28 mouse cellular contexts compared by ENCODE assay signal in the genomic region with DNA sequence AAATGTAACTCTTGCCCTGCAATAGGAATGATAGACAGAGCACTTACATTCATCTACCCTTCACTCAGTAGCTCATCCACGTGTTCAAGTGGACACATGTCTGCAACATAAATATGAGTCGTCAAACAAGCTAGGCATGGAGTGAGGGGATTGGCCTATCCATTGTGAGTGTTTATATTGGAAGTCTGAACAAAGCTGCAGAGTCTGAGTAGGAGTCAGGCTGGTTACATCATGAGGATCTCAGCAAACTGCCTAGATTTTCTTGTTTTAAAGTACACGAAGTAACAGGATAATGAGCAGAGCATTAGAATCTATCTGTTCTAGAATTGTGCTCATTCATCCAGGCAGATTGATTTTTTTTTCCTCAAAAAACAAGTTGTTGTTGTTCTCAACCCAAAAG. TPM values are rescaled to one million over a fixed set of nuclear protein-coding genes. Genes with fewer than 3 reads are reported as not detected.
DNase-seq lines count a peak whose midpoint lies in the region; ATAC-seq lines count a peak whose summit lies in the region.
"Had no signal": no experiment of that assay in that cellular context is flagged by ENCODE, and none has a peak within 500 bp of the region (broad histone marks: within the 10 kb centered on the region; RNA-seq: fewer than 3 reads in every experiment).

No protein-coding gene starts in this region.

- H3K36me3 ChIP-seq in heart, embryonic 11.5 days (ENCODE audit: control insufficient read depth, insufficient read depth, low read length): no peaks in the 10 kb centered on the region
- no peaks in the 10 kb centered on the region for H3K36me3 ChIP-seq in midbrain, embryonic 11.5 days (ENCODE audit: control insufficient read depth, insufficient read depth, low read length)
- H3K36me3 ChIP-seq: embryonic facial prominence, embryonic 12.5 days; forebrain, embryonic 12.5 days; forebrain, embryonic 15.5 days had no signal

- no peak overlapping the region for H3K4me2 ChIP-seq in heart, embryonic 11.5 days
- H3K4me2 ChIP-seq in midbrain, embryonic 11.5 days: no peak overlapping the region
- H3K4me2 ChIP-seq: embryonic facial prominence, embryonic 12.5 days; embryonic facial prominence, embryonic 15.5 days; forebrain, embryonic 12.5 days; forebrain, embryonic 15.5 days; heart, embryonic 13.5 days; hindbrain, embryonic 14.5 days had no signal

- no peak for ATAC-seq in heart, embryonic 11.5 days (replicated peaks; ENCODE audit: insufficient number of reproducible peaks, low FRiP score, low TSS enrichment)
- ATAC-seq in midbrain, embryonic 11.5 days (ENCODE audit: low FRiP score): no peak
- ATAC-seq: CD4-positive, CD25-positive, alpha-beta regulatory T cell, adult 4 months; forebrain, embryonic 15.5 days; hindbrain, postnatal 0 days; inflammation-experienced regulatory T-cells, adult 6 months; intestine, embryonic 16.5 days had no signal

- no peak overlapping the region for H3K9ac ChIP-seq in heart, embryonic 11.5 days (ENCODE audit: low read depth, low read length)
- H3K9ac ChIP-seq in midbrain, embryonic 11.5 days (ENCODE audit: low read length): no peak overlapping the region
- H3K9ac ChIP-seq: embryonic facial prominence, embryonic 12.5 days; embryonic facial prominence, embryonic 15.5 days; forebrain, embryonic 12.5 days; forebrain, embryonic 15.5 days; heart, embryonic 13.5 days; hindbrain, embryonic 14.5 days had no signal

- H3K9me3 ChIP-seq in heart, embryonic 11.5 days (replicated peaks; ENCODE audit: control insufficient read depth, low read length): no peaks in the 10 kb centered on the region
- H3K9me3 ChIP-seq in midbrain, embryonic 11.5 days (ENCODE audit: control insufficient read depth, low read length): no peaks in the 10 kb centered on the region
- H3K9me3 ChIP-seq: embryonic facial prominence, embryonic 12.5 days; embryonic facial prominence, embryonic 15.5 days; forebrain, embryonic 12.5 days; forebrain, embryonic 15.5 days; heart, embryonic 13.5 days had no signal

- WGBS in heart, embryonic 11.5 days (ENCODE audit: insufficient replicate concordance): 65% methylated on average over 3 of the region's 3 CpGs
- 85% methylated on average over 3 of the region's 3 CpGs for WGBS in midbrain, embryonic 11.5 days

- H3K4me3 ChIP-seq in heart, embryonic 11.5 days (ENCODE audit: low read depth, low read length): no peak overlapping the region
- no peak overlapping the region for H3K4me3 ChIP-seq in midbrain, embryonic 11.5 days (ENCODE audit: low read depth, low read length)
- H3K4me3 ChIP-seq: embryonic facial prominence, embryonic 12.5 days; embryonic facial prominence, embryonic 15.5 days; forebrain, embryonic 12.5 days; forebrain, embryonic 15.5 days; heart, embryonic 13.5 days had no signal

- peak; percentile 19 for DNase-seq in heart, adult 11 months
- peak; percentile 4 for DNase-seq in right cerebral cortex, adult 18-20 months
- no peak for DNase-seq in right cerebral cortex, postnatal 10 days (ENCODE audit: low spot score in 2 of 2)
- peak; percentile 30 for DNase-seq in fat pad, adult 2 months (ENCODE audit: extremely low read depth, low read depth, low spot score)
- no peak for DNase-seq in midbrain, embryonic 11.5 days (ENCODE audit: low spot score, missing footprints)
- DNase-seq in lung, adult 18-20 months: no peak
- DNase-seq: adrenal gland, adult 2 months; adrenal gland, postnatal 14 days; cerebellum, adult 18-20 months; cerebellum, adult 9-10 months; cerebellum, postnatal 14 days; gastrocnemius, postnatal 10 days; gastrocnemius, postnatal 36 days; heart, adult 18-20 months; heart, postnatal 14 days; heart, postnatal 4 days had no signal

- H3K27me3 ChIP-seq in heart, embryonic 11.5 days (ENCODE audit: control insufficient read depth, insufficient read depth, low read length): no peaks in the 10 kb centered on the region
- H3K27me3 ChIP-seq in midbrain, embryonic 11.5 days (ENCODE audit: control insufficient read depth, insufficient read depth, low read length): no peaks in the 10 kb centered on the region
- H3K27me3 ChIP-seq: embryonic facial prominence, embryonic 12.5 days; embryonic facial prominence, embryonic 15.5 days; forebrain, embryonic 12.5 days; forebrain, embryonic 15.5 days; heart, embryonic 13.5 days had no signal

- no peak overlapping the region for H3K27ac ChIP-seq in heart, embryonic 11.5 days (ENCODE audit: low read depth, low read length)
- no peak overlapping the region for H3K27ac ChIP-seq in midbrain, embryonic 11.5 days (ENCODE audit: low read depth, low read length)
- H3K27ac ChIP-seq: embryonic facial prominence, embryonic 12.5 days; embryonic facial prominence, embryonic 15.5 days; forebrain, embryonic 12.5 days; forebrain, embryonic 15.5 days; heart, embryonic 13.5 days; hindbrain, embryonic 14.5 days; hindbrain, postnatal 0 days had no signal

- H3K4me1 ChIP-seq in heart, embryonic 11.5 days (ENCODE audit: control insufficient read depth, insufficient read depth, low read length): no peaks in the 10 kb centered on the region
- H3K4me1 ChIP-seq in midbrain, embryonic 11.5 days (ENCODE audit: control insufficient read depth, insufficient read depth, low read length): peaks cover 4% of the 10 kb centered on the region
- H3K4me1 ChIP-seq: embryonic facial prominence, embryonic 12.5 days; embryonic facial prominence, embryonic 15.5 days; forebrain, embryonic 15.5 days; heart, embryonic 13.5 days had no signal

RNA-seq across cellular contexts. Expression of a gene that starts 23.0 kb away (rescaled TPM):
- polyA plus RNA-seq in heart, embryonic 11.5 days (2014; fragmentation: Nextera tagmentation; extraction: Ambion mirVana): 0.20 and 0.24 TPM in 2 replicates
- 1.5 and 2.1 TPM in 2 replicates for polyA plus RNA-seq in midbrain, embryonic 11.5 days (2014; fragmentation: Nextera tagmentation; extraction: Ambion mirVana)
- polyA plus RNA-seq: C2C12; CD4-positive, CD25-positive, alpha-beta regulatory T cell, adult 4 months; inflammation-experienced regulatory T-cells, adult 6 months had no signal

Comparison
In these comparisons a context has a peak if more than half of its experiments do, and no peak if none do; other contexts are left out.
1. DNase-seq: peak in heart, adult 11 months (single experiment), right cerebral cortex, adult 18-20 months (single experiment) and fat pad, adult 2 months (single experiment); none in right cerebral cortex, postnatal 10 days (0 of 2), midbrain, embryonic 11.5 days (single experiment) and lung, adult 18-20 months (0 of 2).